Mouse (Mus musculus): ENCODE measurements around the gene Tcirg1. TPM values are rescaled to one million over a fixed set of nuclear protein-coding genes. Genes with fewer than 3 reads are reported as not detected.

The Tcirg1 gene
- polyA plus RNA-seq, 1 experiment from 2014 or later: 46.6 TPM

GRCm38 (mm10) chr19:3922661-3923371 lies 15.9 kb upstream of the Tcirg1 start:
- WGBS: 49% methylated on average over 10 of the region's 10 CpGs
- Histone ChIP-seq H3K27ac (ENCODE audit: low read length) (peak overlapping the region; percentile 34), H3K9me3 (replicated peaks; ENCODE audit: control insufficient read depth, low read length) (no peaks in the 10 kb centered on the region), H3K9ac (ENCODE audit: low read length) (no peak overlapping the region), H3K4me2 (ENCODE audit: low read depth, low read length) (no peak overlapping the region), H3K4me3 (replicated peaks; ENCODE audit: low read length) (no peak overlapping the region), H3K4me1 (ENCODE audit: control insufficient read depth, insufficient read depth, low read length) (peaks cover 8% of the 10 kb centered on the region; the same call in 1 of the 2 replicates), H3K27me3 (ENCODE audit: control insufficient read depth, insufficient read depth, low read length) (no peaks in the 10 kb centered on the region), H3K36me3 (ENCODE audit: control insufficient read depth, insufficient read depth, low read length) (no peaks in the 10 kb centered on the region)
- no peak for ATAC-seq (ENCODE audit: insufficient read depth, low FRiP score)

DNA sequence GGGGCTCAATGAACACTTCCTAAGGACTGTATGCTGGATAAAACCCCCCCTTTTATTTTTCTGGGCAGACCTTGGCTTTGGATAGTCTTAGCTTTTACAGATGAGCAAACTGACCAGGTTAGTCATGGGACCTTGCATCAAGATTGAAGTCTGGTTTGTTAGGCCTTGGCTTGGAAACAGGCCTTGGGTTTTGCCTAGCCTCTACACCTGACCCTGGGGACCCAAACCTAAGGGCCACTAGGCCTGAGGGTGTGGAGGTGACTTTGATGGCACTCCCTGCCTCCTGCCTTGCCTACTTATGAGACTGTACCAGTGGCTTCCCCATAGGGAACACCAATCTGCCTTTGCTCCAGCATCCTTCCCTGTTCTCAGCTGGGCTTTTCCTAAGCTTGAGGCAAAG lies 13.0 kb upstream of the Tcirg1 start:
- no peak overlapping the region for H3K4me3 ChIP-seq (replicated peaks; ENCODE audit: low read length)
- no peak overlapping the region for H3K9ac ChIP-seq (ENCODE audit: low read length)
- H3K9me3 ChIP-seq (replicated peaks; ENCODE audit: control insufficient read depth, low read length): no peaks in the 10 kb centered on the region
- no peak overlapping the region for H3K27ac ChIP-seq (ENCODE audit: low read length)
- ATAC-seq (ENCODE audit: insufficient read depth, low FRiP score): no peak
- H3K4me2 ChIP-seq (ENCODE audit: low read depth, low read length): no peak overlapping the region
- peaks cover 8% of the 10 kb centered on the region; the same call in 1 of the 2 replicates for H3K4me1 ChIP-seq (ENCODE audit: control insufficient read depth, insufficient read depth, low read length)
- H3K27me3 ChIP-seq (ENCODE audit: control insufficient read depth, insufficient read depth, low read length): no peaks in the 10 kb centered on the region
- H3K36me3 ChIP-seq (ENCODE audit: control insufficient read depth, insufficient read depth, low read length): no peaks in the 10 kb centered on the region

DNA sequence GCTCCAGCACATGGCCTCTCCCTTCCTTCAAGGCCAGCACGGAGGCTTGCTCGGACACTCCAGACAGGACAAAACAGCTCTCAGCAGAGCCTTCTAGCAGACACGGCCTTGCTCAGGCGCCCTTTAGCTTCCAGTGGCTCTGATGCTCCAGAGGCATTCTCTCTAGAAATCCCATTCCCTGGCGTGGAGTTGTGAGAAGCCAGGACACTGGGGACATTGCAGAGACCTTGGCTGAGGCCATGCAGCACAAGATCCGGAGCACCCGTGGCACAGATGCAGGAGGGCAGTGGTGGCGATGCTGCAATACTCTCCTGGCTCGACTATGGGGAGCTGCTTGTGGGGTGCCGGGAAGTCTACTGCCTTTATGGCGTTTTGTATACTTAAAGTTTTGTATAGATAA lies 9.8 kb upstream of the Tcirg1 start:
- Histone ChIP-seq H3K4me2 (ENCODE audit: low read depth, low read length) (no peak overlapping the region), H3K27me3 (ENCODE audit: control insufficient read depth, insufficient read depth, low read length) (no peaks in the 10 kb centered on the region), H3K9ac (ENCODE audit: low read length) (no peak overlapping the region), H3K36me3 (ENCODE audit: control insufficient read depth, insufficient read depth, low read length) (no peaks in the 10 kb centered on the region), H3K4me1 (ENCODE audit: control insufficient read depth, insufficient read depth, low read length) (peaks cover 14% of the 10 kb centered on the region), H3K9me3 (replicated peaks; ENCODE audit: control insufficient read depth, low read length) (no peaks in the 10 kb centered on the region), H3K4me3 (replicated peaks; ENCODE audit: low read length) (no peak overlapping the region), H3K27ac (ENCODE audit: low read length) (no peak overlapping the region)
- ATAC-seq (ENCODE audit: insufficient read depth, low FRiP score): no peak
- WGBS: 79% methylated on average over 11 of the region's 11 CpGs

- Histone ChIP-seq H3K27ac (ENCODE audit: low read length) (no peak overlapping the region), H3K27me3 (ENCODE audit: control insufficient read depth, insufficient read depth, low read length) (no peaks in the 10 kb centered on the region), H3K9me3 (replicated peaks; ENCODE audit: control insufficient read depth, low read length) (no peaks in the 10 kb centered on the region), H3K4me3 (replicated peaks; ENCODE audit: low read length) (no peak overlapping the region), H3K36me3 (ENCODE audit: control insufficient read depth, insufficient read depth, low read length) (0 out of 2 replicates have a peak, but pooled peaks cover 2% of the 10 kb centered on the region), H3K9ac (ENCODE audit: low read length) (no peak overlapping the region), H3K4me1 (ENCODE audit: control insufficient read depth, insufficient read depth, low read length) (peaks cover 19% of the 10 kb centered on the region), H3K4me2 (ENCODE audit: low read depth, low read length) (no peak overlapping the region)
- WGBS: 85% methylated on average over 5 of the region's 5 CpGs
- no peak for ATAC-seq (ENCODE audit: insufficient read depth, low FRiP score)
Measured at GRCm38 (mm10) chr19:3914535-3914934, 7.6 kb upstream of the Tcirg1 start.

GRCm38 (mm10) chr19:3913692-3914091 lies 6.8 kb upstream of the Tcirg1 start:
- WGBS: 85% methylated on average over 8 of the region's 8 CpGs
- Histone ChIP-seq H3K9ac (ENCODE audit: low read length) (peak overlapping the region; percentile 77), H3K4me1 (ENCODE audit: control insufficient read depth, insufficient read depth, low read length) (peaks cover 19% of the 10 kb centered on the region), H3K36me3 (ENCODE audit: control insufficient read depth, insufficient read depth, low read length) (peaks cover 9% of the 10 kb centered on the region; the same call in 1 of the 2 replicates), H3K4me2 (ENCODE audit: low read depth, low read length) (peak overlapping the region; percentile 97), H3K9me3 (replicated peaks; ENCODE audit: control insufficient read depth, low read length) (no peaks in the 10 kb centered on the region), H3K27me3 (ENCODE audit: control insufficient read depth, insufficient read depth, low read length) (no peaks in the 10 kb centered on the region), H3K4me3 (replicated peaks; ENCODE audit: low read length) (peak overlapping the region; percentile 73), H3K27ac (ENCODE audit: low read length) (peak overlapping the region; percentile 82; the same call in 1 of the 2 replicates)
- no peak for ATAC-seq (ENCODE audit: insufficient read depth, low FRiP score)

- peak within 1 kb of the TSS; percentile 73 for H3K4me3 ChIP-seq (replicated peaks; ENCODE audit: low read length)
- peak within 1 kb of the TSS; percentile 82 for H3K27ac ChIP-seq (ENCODE audit: low read length)
- H3K9me3 ChIP-seq (replicated peaks; ENCODE audit: control insufficient read depth, low read length): no peaks in the 10 kb centered on the region
- ATAC-seq (ENCODE audit: insufficient read depth, low FRiP score): peak; percentile 97
- peak within 1 kb of the TSS; percentile 97 for H3K4me2 ChIP-seq (ENCODE audit: low read depth, low read length)
- peaks cover 11% of the 10 kb centered on the region; the same call in 1 of the 2 replicates for H3K36me3 ChIP-seq (ENCODE audit: control insufficient read depth, insufficient read depth, low read length)
- no peaks in the 10 kb centered on the region for H3K27me3 ChIP-seq (ENCODE audit: control insufficient read depth, insufficient read depth, low read length)
- under 1% methylated on average over 43 of the region's 43 CpGs for WGBS
- H3K4me1 ChIP-seq (ENCODE audit: control insufficient read depth, insufficient read depth, low read length): peaks cover 24% of the 10 kb centered on the region
- peak within 1 kb of the TSS; percentile 82 for H3K9ac ChIP-seq (ENCODE audit: low read length)
Measured at GRCm38 (mm10) chr19:3912337-3913204, 5.6 kb upstream of the Tcirg1 start, which contains the start of gene Ndufs8. TSS of gene Ndufs8 (minus strand) at chr19:3912774.

DNA sequence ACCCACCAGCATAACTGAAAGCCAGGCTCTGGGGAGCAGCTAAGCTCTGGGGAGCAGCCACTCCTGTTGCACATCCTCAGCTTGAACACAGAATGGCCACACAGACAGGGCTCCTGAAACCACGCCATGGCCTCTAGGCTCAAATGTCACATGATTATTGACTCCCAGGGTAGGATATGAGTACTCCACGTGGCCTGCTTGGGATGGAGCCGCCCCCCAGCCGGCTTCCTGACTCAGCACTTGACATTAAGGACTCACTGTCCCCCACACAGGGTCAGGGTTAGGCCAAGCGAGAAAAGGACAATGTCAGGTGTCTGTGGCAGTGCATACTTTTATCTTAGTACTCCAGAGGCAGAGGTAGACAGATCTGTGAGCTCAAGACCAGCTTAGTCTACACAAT lies 3.3 kb upstream of the Tcirg1 start:
- H3K36me3 ChIP-seq (ENCODE audit: control insufficient read depth, insufficient read depth, low read length): peaks cover 11% of the 10 kb centered on the region; the same call in 1 of the 2 replicates
- H3K27ac ChIP-seq (ENCODE audit: low read length): no peak overlapping the region
- no peak overlapping the region for H3K4me2 ChIP-seq (ENCODE audit: low read depth, low read length)
- H3K4me1 ChIP-seq (ENCODE audit: control insufficient read depth, insufficient read depth, low read length): peaks cover 41% of the 10 kb centered on the region
- 66% methylated on average over 5 of the region's 5 CpGs for WGBS
- H3K9ac ChIP-seq (ENCODE audit: low read length): no peak overlapping the region
- ATAC-seq (ENCODE audit: insufficient read depth, low FRiP score): no peak
- no peaks in the 10 kb centered on the region for H3K27me3 ChIP-seq (ENCODE audit: control insufficient read depth, insufficient read depth, low read length)
- H3K4me3 ChIP-seq (replicated peaks; ENCODE audit: low read length): no peak overlapping the region
- H3K9me3 ChIP-seq (replicated peaks; ENCODE audit: control insufficient read depth, low read length): no peaks in the 10 kb centered on the region

GRCm38 (mm10) chr19:3907876-3908660 lies 1.1 kb upstream of the Tcirg1 start:
- WGBS: 72% methylated on average over 8 of the region's 8 CpGs
- Histone ChIP-seq H3K9me3 (replicated peaks; ENCODE audit: control insufficient read depth, low read length) (no peaks in the 10 kb centered on the region), H3K27ac (ENCODE audit: low read length) (peak overlapping the region; percentile 75; the same call in 1 of the 2 replicates), H3K4me2 (ENCODE audit: low read depth, low read length) (peak overlapping the region; percentile 73), H3K27me3 (ENCODE audit: control insufficient read depth, insufficient read depth, low read length) (no peaks in the 10 kb centered on the region), H3K9ac (ENCODE audit: low read length) (peak overlapping the region; percentile 91), H3K4me1 (ENCODE audit: control insufficient read depth, insufficient read depth, low read length) (peaks cover 35% of the 10 kb centered on the region), H3K36me3 (ENCODE audit: control insufficient read depth, insufficient read depth, low read length) (peaks cover 22% of the 10 kb centered on the region), H3K4me3 (replicated peaks; ENCODE audit: low read length) (peak overlapping the region; percentile 85; the same call in 1 of the 2 replicates)
- no peak for ATAC-seq (ENCODE audit: insufficient read depth, low FRiP score)

Measured in stomach, embryonic 16.5 days (tissue).